Mouse (Mus musculus): Measurements from ENCODE around the gene Relch. TPM values are rescaled to one million over a fixed set of nuclear protein-coding genes. Genes with fewer than 3 reads are reported as not detected.
"Not testable (repeated sequence)": the region's sequence is repeated elsewhere in the genome, so short reads cannot be mapped to it uniquely, and the experiment has no call there.

The Relch gene
- polyA plus RNA-seq, 1 experiment from 2014 or later, result 25.1 TPM

DNA sequence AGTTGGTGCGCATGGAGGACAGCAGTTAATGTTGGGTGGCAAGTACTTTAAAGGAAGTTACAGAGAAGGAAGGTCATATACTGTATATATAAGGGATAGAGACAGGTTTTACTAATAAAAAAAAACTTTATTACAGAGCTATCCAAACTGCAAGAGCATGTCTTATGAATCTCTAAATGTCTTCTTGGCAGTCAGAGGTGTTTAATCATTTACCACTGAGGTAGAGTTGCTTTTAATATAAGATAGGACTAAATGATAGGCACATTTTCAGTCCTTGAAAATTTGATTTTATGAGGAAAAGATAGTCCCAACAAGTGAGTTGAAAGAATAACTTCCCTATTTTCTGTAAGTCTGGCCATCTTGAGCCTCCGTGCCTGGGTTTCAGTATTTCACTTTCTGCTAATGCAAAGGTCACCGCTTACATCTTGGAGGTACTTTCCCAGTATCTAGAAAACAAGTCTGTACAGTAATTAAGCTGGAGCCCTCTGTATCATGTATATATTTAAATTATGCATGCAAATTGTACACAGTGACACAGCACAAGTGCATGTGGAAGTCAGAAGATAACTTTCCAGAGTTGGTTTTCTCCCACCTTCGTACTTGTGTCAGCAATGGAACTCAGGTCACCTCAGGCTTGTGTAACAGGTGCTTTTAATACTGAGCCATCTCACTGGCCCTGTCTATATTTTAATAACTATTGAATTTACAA is 84.6 kb downstream of the Relch start:
- Histone ChIP-seq H3K9ac (ENCODE audit: low read depth, low read length) (no peak overlapping the region), H3K4me1 (replicated peaks; ENCODE audit: control insufficient read depth, insufficient read depth, low read length) (no peaks in the 10 kb centered on the region), H3K4me3 (ENCODE audit: low read depth, low read length) (no peak overlapping the region), H3K36me3 (ENCODE audit: control insufficient read depth, insufficient read depth, low read length) (peaks cover 1% of the 10 kb centered on the region; the same call in 1 of the 2 replicates), H3K27ac (ENCODE audit: low read depth, low read length) (no peak overlapping the region), H3K27me3 (replicated peaks; ENCODE audit: control insufficient read depth, insufficient read depth, low read length) (no peaks in the 10 kb centered on the region), H3K9me3 (ENCODE audit: control insufficient read depth, low read length) (no peaks in the 10 kb centered on the region), H3K4me2 (no peak overlapping the region)
- no peak for DNase-seq (ENCODE audit: low spot score)
- no peak for ATAC-seq (replicated peaks; ENCODE audit: low FRiP score)
- 90% methylated on average over 4 of the region's 4 CpGs for WGBS

- 59% methylated on average over 4 of the region's 4 CpGs for WGBS
These were observed 88.5 kb downstream of the Relch start for GRCm38 (mm10) chr1:105752196-105752595.

DNA sequence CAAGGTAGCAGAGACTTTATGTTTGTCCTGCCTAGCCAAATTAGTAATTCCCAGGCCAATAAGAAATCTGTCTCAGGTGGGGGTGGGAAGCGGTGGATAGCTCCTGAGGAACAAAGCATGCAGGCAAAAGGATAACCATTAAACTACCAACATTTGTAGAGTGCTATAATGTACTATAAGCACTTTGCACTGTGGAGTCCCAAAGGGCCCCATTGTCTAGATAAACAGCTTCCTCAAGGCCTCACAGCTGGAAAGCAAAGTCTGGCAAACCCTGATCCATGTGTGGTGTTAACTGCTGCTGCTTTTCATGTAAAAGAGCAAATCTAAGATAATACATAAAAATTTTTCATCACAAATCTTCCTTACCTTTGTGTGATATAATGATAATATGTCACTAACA is 89.3 kb downstream of the Relch start:
- no peaks in the 10 kb centered on the region for H3K27me3 ChIP-seq (replicated peaks; ENCODE audit: control insufficient read depth, insufficient read depth, low read length)
- H3K4me1 ChIP-seq (replicated peaks; ENCODE audit: control insufficient read depth, insufficient read depth, low read length), result no peaks in the 10 kb centered on the region
- ATAC-seq (replicated peaks; ENCODE audit: low FRiP score) (no peak), DNase-seq (ENCODE audit: low spot score) (no peak)
- H3K4me2 ChIP-seq, result no peak overlapping the region
- H3K9ac ChIP-seq (ENCODE audit: low read depth, low read length), result no peak overlapping the region
- no peak overlapping the region for H3K4me3 ChIP-seq (ENCODE audit: low read depth, low read length)
- no peaks in the 10 kb centered on the region; the same call in 1 of the 2 replicates for H3K36me3 ChIP-seq (ENCODE audit: control insufficient read depth, insufficient read depth, low read length)
- H3K9me3 ChIP-seq (ENCODE audit: control insufficient read depth, low read length), result no peaks in the 10 kb centered on the region
- WGBS, result 93% methylated on average over 1 of the region's 1 CpGs
- H3K27ac ChIP-seq (ENCODE audit: low read depth, low read length), result no peak overlapping the region

More at GRCm38 (mm10) chr1:105752196-105752595, 88.5 kb downstream of the Relch start:
- DNase-seq (ENCODE audit: low spot score) (no peak), ATAC-seq (replicated peaks; ENCODE audit: low FRiP score) (no peak)
- H3K4me2 ChIP-seq, result no peak overlapping the region
- no peaks in the 10 kb centered on the region for H3K9me3 ChIP-seq (ENCODE audit: control insufficient read depth, low read length)
- no peak overlapping the region for H3K4me3 ChIP-seq (ENCODE audit: low read depth, low read length)
- H3K27ac ChIP-seq (ENCODE audit: low read depth, low read length), result no peak overlapping the region
- H3K27me3 ChIP-seq (replicated peaks; ENCODE audit: control insufficient read depth, insufficient read depth, low read length), result no peaks in the 10 kb centered on the region
- H3K9ac ChIP-seq (ENCODE audit: low read depth, low read length), result no peak overlapping the region
- no peaks in the 10 kb centered on the region; the same call in 1 of the 2 replicates for H3K36me3 ChIP-seq (ENCODE audit: control insufficient read depth, insufficient read depth, low read length)
- no peaks in the 10 kb centered on the region for H3K4me1 ChIP-seq (replicated peaks; ENCODE audit: control insufficient read depth, insufficient read depth, low read length)

DNA sequence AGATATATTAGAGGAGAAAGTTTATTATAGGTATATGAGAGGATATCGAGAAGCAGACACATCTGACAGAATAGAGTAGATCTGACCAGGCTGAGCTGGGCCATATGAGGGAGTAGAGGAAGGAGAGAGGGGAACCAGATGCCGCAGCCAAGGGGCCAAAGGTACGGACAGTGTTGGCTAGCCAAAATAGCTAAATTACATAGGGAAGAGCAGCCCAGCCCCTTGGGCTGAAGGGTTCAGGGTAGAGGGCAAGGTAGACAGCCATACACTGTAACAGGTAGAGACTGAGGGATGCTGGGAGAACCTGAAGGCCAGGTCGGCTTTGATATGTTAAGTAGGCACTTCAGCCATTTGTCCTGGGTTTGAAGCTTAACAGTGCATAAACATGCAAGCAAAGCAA is 95.1 kb downstream of the Relch start:
- DNase-seq (ENCODE audit: low spot score), result no peak
- Histone ChIP-seq H3K27ac (ENCODE audit: low read depth, low read length) (no peak overlapping the region), H3K4me2 (no peak overlapping the region), H3K9ac (ENCODE audit: low read depth, low read length) (no peak overlapping the region), H3K4me1 (replicated peaks; ENCODE audit: control insufficient read depth, insufficient read depth, low read length) (no peaks in the 10 kb centered on the region), H3K36me3 (ENCODE audit: control insufficient read depth, insufficient read depth, low read length) (no peaks in the 10 kb centered on the region; the same call in 1 of the 2 replicates), H3K4me3 (ENCODE audit: low read depth, low read length) (no peak overlapping the region), H3K27me3 (replicated peaks; ENCODE audit: control insufficient read depth, insufficient read depth, low read length) (no peaks in the 10 kb centered on the region), H3K9me3 (ENCODE audit: control insufficient read depth, low read length) (peaks cover 2% of the 10 kb centered on the region; the same call in 1 of the 2 replicates)
- no peak for ATAC-seq (replicated peaks; ENCODE audit: low FRiP score)
- WGBS, result 89% methylated on average over 4 of the region's 4 CpGs

DNA sequence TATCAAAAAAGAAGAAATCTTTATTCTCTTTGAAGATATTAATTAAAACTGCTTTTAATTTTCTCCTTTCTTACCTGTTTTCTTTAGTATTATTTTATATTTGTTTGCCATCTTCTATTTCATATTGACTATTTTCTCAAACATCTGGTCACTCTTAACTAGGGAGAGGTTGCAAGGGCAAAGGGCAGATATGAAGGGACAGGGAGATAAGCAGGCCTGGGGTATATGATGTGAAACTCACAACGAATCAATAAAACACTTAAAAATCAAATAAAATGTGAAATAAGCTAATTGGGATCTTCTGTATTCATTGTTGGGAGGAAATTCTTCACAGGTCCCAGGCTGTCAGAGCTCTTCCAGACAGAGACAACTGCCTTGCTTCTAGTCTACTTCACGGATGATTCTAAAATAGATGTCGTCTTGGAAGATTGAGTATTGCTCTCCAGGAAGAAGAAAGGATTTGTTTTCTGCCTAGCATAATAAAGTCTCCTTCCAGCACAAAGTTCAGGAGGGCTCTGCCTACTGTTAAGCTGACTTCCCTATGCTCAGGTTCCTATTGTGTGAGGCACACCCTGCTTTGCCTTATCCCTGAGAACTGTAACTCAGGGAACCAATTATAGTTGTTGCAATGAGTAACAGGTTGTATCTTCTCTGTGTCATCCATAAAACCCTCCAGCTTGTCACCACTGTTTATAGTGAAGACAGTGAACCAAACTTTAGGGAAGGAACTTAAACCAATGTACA is 95.9 kb downstream of the Relch start:
- DNase-seq (ENCODE audit: low spot score) (no peak), ATAC-seq (replicated peaks; ENCODE audit: low FRiP score) (no peak)
- Histone ChIP-seq H3K4me2 (no peak overlapping the region), H3K27me3 (replicated peaks; ENCODE audit: control insufficient read depth, insufficient read depth, low read length) (no peaks in the 10 kb centered on the region), H3K4me3 (ENCODE audit: low read depth, low read length) (no peak overlapping the region), H3K9me3 (ENCODE audit: control insufficient read depth, low read length) (peaks cover 2% of the 10 kb centered on the region; the same call in 1 of the 2 replicates), H3K9ac (ENCODE audit: low read depth, low read length) (no peak overlapping the region), H3K4me1 (replicated peaks; ENCODE audit: control insufficient read depth, insufficient read depth, low read length) (no peaks in the 10 kb centered on the region), H3K27ac (ENCODE audit: low read depth, low read length) (no peak overlapping the region), H3K36me3 (ENCODE audit: control insufficient read depth, insufficient read depth, low read length) (no peaks in the 10 kb centered on the region)
- 80% methylated on average over 3 of the region's 3 CpGs for WGBS

DNA sequence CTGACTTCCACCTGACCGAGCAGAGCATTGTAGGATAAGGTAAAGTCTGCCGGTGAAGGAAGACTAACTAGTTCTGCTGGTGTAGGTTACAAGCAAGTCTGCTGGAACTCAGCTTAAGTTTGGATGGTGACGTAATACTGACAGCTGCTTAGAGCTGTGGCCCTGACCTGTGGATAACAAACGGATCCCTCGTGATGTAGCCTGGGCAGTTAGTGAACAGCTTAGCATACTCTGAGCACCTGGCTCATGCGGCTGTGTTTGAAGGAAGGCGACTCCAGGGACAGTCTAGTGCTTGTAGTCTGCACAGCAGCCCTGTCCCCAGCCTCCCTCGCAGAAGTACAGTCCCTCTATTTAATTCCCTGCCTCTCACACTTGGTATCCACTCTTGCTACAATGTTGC is 101.9 kb downstream of the Relch start:
- Histone ChIP-seq H3K4me1 (replicated peaks; ENCODE audit: control insufficient read depth, insufficient read depth, low read length) (no peaks in the 10 kb centered on the region), H3K9ac (ENCODE audit: low read depth, low read length) (no peak overlapping the region), H3K4me3 (ENCODE audit: low read depth, low read length) (no peak overlapping the region), H3K36me3 (ENCODE audit: control insufficient read depth, insufficient read depth, low read length) (no peaks in the 10 kb centered on the region), H3K9me3 (ENCODE audit: control insufficient read depth, low read length) (peaks cover 2% of the 10 kb centered on the region; the same call in 1 of the 2 replicates), H3K27ac (ENCODE audit: low read depth, low read length) (no peak overlapping the region), H3K4me2 (no peak overlapping the region), H3K27me3 (replicated peaks; ENCODE audit: control insufficient read depth, insufficient read depth, low read length) (no peaks in the 10 kb centered on the region)
- 71% methylated on average over 8 of the region's 8 CpGs for WGBS
- ATAC-seq (replicated peaks; ENCODE audit: low FRiP score), result no peak
- no peak for DNase-seq (ENCODE audit: low spot score)

DNA sequence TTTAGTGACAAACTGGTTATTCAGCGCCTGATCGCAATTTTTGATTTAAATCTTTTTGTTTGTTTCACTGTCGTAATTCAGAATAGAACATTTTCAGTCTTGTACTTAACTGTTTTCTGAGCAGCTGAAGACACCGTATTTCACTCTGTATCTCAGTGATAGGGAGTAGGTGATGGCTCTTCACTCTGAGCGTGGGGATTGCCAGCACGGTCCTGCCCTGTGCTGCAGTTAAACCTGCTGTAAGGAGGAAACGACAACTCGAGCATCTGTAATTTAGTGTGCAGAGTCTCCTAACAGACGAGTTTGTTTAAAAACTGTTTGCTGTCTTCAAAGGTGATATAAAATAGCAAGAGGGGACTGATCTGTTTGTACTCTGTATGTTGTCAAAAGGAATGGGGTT is 102.4 kb downstream of the Relch start:
- WGBS, result 71% methylated on average over 9 of the region's 9 CpGs
- ATAC-seq (replicated peaks; ENCODE audit: low FRiP score); DNase-seq (ENCODE audit: low spot score): not testable (repeated sequence)

DNA sequence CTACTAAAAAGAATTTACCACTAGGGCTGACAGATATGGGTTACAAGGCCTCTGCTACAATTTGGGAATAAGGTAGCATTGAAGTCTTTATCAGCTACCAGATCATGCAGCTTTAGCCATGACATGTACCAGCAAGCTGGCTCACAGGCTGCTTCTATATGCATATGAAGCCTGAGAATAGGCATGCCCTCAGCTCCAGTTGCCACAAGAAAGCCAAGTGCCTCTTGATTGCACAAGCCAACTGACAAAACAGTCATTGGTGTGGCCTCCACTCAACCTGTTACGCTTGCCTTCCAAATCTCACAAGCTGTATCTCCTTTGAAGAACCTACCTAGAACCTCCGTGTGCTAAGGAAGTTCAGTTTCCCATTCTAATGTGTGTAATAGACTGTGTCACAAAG is 104.7 kb downstream of the Relch start:
- Histone ChIP-seq H3K4me2 (no peak overlapping the region), H3K27me3 (replicated peaks; ENCODE audit: control insufficient read depth, insufficient read depth, low read length) (no peaks in the 10 kb centered on the region), H3K4me3 (ENCODE audit: low read depth, low read length) (no peak overlapping the region), H3K36me3 (ENCODE audit: control insufficient read depth, insufficient read depth, low read length) (no peaks in the 10 kb centered on the region), H3K27ac (ENCODE audit: low read depth, low read length) (no peak overlapping the region), H3K4me1 (replicated peaks; ENCODE audit: control insufficient read depth, insufficient read depth, low read length) (no peaks in the 10 kb centered on the region), H3K9ac (ENCODE audit: low read depth, low read length) (no peak overlapping the region), H3K9me3 (ENCODE audit: control insufficient read depth, low read length) (no peaks in the 10 kb centered on the region)
- ATAC-seq (replicated peaks; ENCODE audit: low FRiP score), result no peak
- 84% methylated on average over 2 of the region's 2 CpGs for WGBS
- DNase-seq (ENCODE audit: low spot score), result no peak

More for the DNA sequence above, 102.4 kb downstream of the Relch start:
- not testable (repeated sequence) for H3K27me3 ChIP-seq (replicated peaks; ENCODE audit: control insufficient read depth, insufficient read depth, low read length); H3K4me3 ChIP-seq (ENCODE audit: low read depth, low read length); H3K36me3 ChIP-seq (ENCODE audit: control insufficient read depth, insufficient read depth, low read length); H3K9ac ChIP-seq (ENCODE audit: low read depth, low read length); H3K4me2 ChIP-seq; H3K27ac ChIP-seq (ENCODE audit: low read depth, low read length); H3K4me1 ChIP-seq (replicated peaks; ENCODE audit: control insufficient read depth, insufficient read depth, low read length); H3K9me3 ChIP-seq (ENCODE audit: control insufficient read depth, low read length)

All from liver, embryonic 11.5 days (tissue).